Mouse (Mus musculus) neutrophil, adult 5-6 weeks (primary cell): ENCODE measurements around the gene Nr1h4. TPM values are rescaled to one million over a fixed set of nuclear protein-coding genes. Genes with fewer than 3 reads are reported as not detected.
"Not testable (repeated sequence)": the region's sequence is repeated elsewhere in the genome, so short reads cannot be mapped to it uniquely, and the experiment has no call there.

Experiments
- ATAC-seq: fragments of 151-379, 151-347 bp; 2 replicates; pipeline ENCODE4 v1.8.0; 2017; ENCODE audit warnings: mild to moderate bottlenecking, moderate TSS enrichment; ENCODE audit not compliant: insufficient number of reproducible peaks, poor library complexity, low FRiP score, severe bottlenecking; ENCODE audit errors: extremely low read depth
- total RNA-seq: library from RNA; stranded (forward); fragments of 200-1000 nt; gene quantifications from 2 replicates; pipeline ENCODE4 v1.2.3, GENCODE M21; 2017

The Nr1h4 gene
- total RNA-seq, result not detected in 2 replicates

GRCm38 (mm10) chr10:89532929-89533727, at the start of gene Nr1h4:
Gene Nr1h4, minus strand, starts transcription at chr10:89533585.
- ATAC-seq, result no peak

- ATAC-seq, result no peak
Measured at GRCm38 (mm10) chr10:89578801-89579200, 45.4 kb upstream of the Nr1h4 start.

- ATAC-seq, result no peak
Measured at GRCm38 (mm10) chr10:89577666-89578065, 44.3 kb upstream of the Nr1h4 start.

- no peak for ATAC-seq
Measured at GRCm38 (mm10) chr10:89573421-89573820, 40.0 kb upstream of the Nr1h4 start.

- ATAC-seq, result no peak
Measured at GRCm38 (mm10) chr10:89572946-89573345, 39.6 kb upstream of the Nr1h4 start.

- ATAC-seq, result no peak
Measured at GRCm38 (mm10) chr10:89567391-89567790, 34.0 kb upstream of the Nr1h4 start.

GRCm38 (mm10) chr10:89565301-89566022, 32.1 kb upstream of the Nr1h4 start:
- no peak for ATAC-seq

- ATAC-seq, result no peak
Measured at GRCm38 (mm10) chr10:89562113-89562512, 28.7 kb upstream of the Nr1h4 start.

GRCm38 (mm10) chr10:89559351-89559750, 26.0 kb upstream of the Nr1h4 start:
- no peak for ATAC-seq

- not testable (repeated sequence) for ATAC-seq
Measured at GRCm38 (mm10) chr10:89554885-89555284, 21.5 kb upstream of the Nr1h4 start.

- not testable (repeated sequence) for ATAC-seq
Measured at GRCm38 (mm10) chr10:89553855-89554254, 20.5 kb upstream of the Nr1h4 start.

GRCm38 (mm10) chr10:89553015-89553414, 19.6 kb upstream of the Nr1h4 start:
- no peak for ATAC-seq

GRCm38 (mm10) chr10:89551657-89552056, 18.3 kb upstream of the Nr1h4 start:
- ATAC-seq, result no peak

- no peak for ATAC-seq
Measured at GRCm38 (mm10) chr10:89548028-89548427, 14.6 kb upstream of the Nr1h4 start.

- no peak for ATAC-seq
Measured at GRCm38 (mm10) chr10:89546989-89547388, 13.6 kb upstream of the Nr1h4 start.

- no peak for ATAC-seq
Measured at GRCm38 (mm10) chr10:89543867-89544266, 10.5 kb upstream of the Nr1h4 start.

- ATAC-seq, result no peak
Measured at GRCm38 (mm10) chr10:89542321-89542720, 8.9 kb upstream of the Nr1h4 start.

- no peak for ATAC-seq
Measured at GRCm38 (mm10) chr10:89532451-89532850, 934 bp downstream of the Nr1h4 start.

GRCm38 (mm10) chr10:89531976-89532375, 1.4 kb downstream of the Nr1h4 start:
- ATAC-seq, result no peak

- ATAC-seq, result no peak
Measured at GRCm38 (mm10) chr10:89531194-89531634, 2.2 kb downstream of the Nr1h4 start.
